Mouse (Mus musculus) G1E-ER4 (cell line): ENCODE results near the gene Chst11. TPM values are rescaled to one million over a fixed set of nuclear protein-coding genes. Genes with fewer than 3 reads are reported as not detected.

Source experiments
- GATA1 ChIP-seq: IDR thresholded peaks from one replicate; pipeline ENCODE4 v1.8.0; 2012; ENCODE audit warnings: low read length, inconsistent platforms
- polyA plus RNA-seq: library from polyadenylated mRNA; stranded (reverse); fragments of >175 nt; gene quantifications from 2 replicates; pipeline ENCODE4 v1.2.3, GENCODE M21; 2012

Chst11 gene
- polyA plus RNA-seq, result 15.5 and 18.6 TPM in 2 replicates

- TF ChIP-seq GATA1, result no peak
Observed at GRCm38 (mm10) chr10:82984950-82985699, at the start of gene Chst11. TSS of gene Chst11 (plus strand) at chr10:82985498.

GRCm38 (mm10) chr10:82935774-82936173 lies 49.5 kb upstream of the Chst11 start:
- no peak for TF ChIP-seq GATA1

GRCm38 (mm10) chr10:82953415-82953814 lies 31.9 kb upstream of the Chst11 start:
- no peak for TF ChIP-seq GATA1

GRCm38 (mm10) chr10:82955117-82955516 lies 30.2 kb upstream of the Chst11 start:
- TF ChIP-seq GATA1, result no peak

GRCm38 (mm10) chr10:82958218-82958761 lies 27.0 kb upstream of the Chst11 start:
- TF ChIP-seq GATA1, result no peak

GRCm38 (mm10) chr10:82959316-82959715 lies 26.0 kb upstream of the Chst11 start:
- TF ChIP-seq GATA1, result no peak

- TF ChIP-seq GATA1, result no peak
Observed at GRCm38 (mm10) chr10:82961302-82961701, 24.0 kb upstream of the Chst11 start.

GRCm38 (mm10) chr10:82962018-82962417 lies 23.3 kb upstream of the Chst11 start:
- TF ChIP-seq GATA1, result peak; percentile 60

- no peak for TF ChIP-seq GATA1
Observed at GRCm38 (mm10) chr10:82962472-82963020, 22.8 kb upstream of the Chst11 start.

GRCm38 (mm10) chr10:82964491-82964890 lies 20.8 kb upstream of the Chst11 start:
- no peak for TF ChIP-seq GATA1

- no peak for TF ChIP-seq GATA1
Observed at GRCm38 (mm10) chr10:82966672-82967071, 18.6 kb upstream of the Chst11 start.

- TF ChIP-seq GATA1, result no peak
Observed at GRCm38 (mm10) chr10:82969612-82970011, 15.7 kb upstream of the Chst11 start.

- TF ChIP-seq GATA1, result no peak
Observed at GRCm38 (mm10) chr10:82971549-82971948, 13.7 kb upstream of the Chst11 start.

- TF ChIP-seq GATA1, result no peak
Observed at GRCm38 (mm10) chr10:82974201-82974600, 11.1 kb upstream of the Chst11 start.

- no peak for TF ChIP-seq GATA1
Observed at GRCm38 (mm10) chr10:82974627-82975177, 10.6 kb upstream of the Chst11 start.

- TF ChIP-seq GATA1, result no peak
Observed at GRCm38 (mm10) chr10:82975806-82976205, 9.5 kb upstream of the Chst11 start.

- TF ChIP-seq GATA1, result no peak
Observed at GRCm38 (mm10) chr10:82982286-82982685, 3.0 kb upstream of the Chst11 start.

GRCm38 (mm10) chr10:82985700-82986131 lies 418 bp downstream of the Chst11 start:
- TF ChIP-seq GATA1, result no peak
